Mouse (Mus musculus) ES-E14 (cell line): ENCODE results near the gene Ldlrap1. TPM values are rescaled to one million over a fixed set of nuclear protein-coding genes. Genes with fewer than 3 reads are reported as not detected.
A peak's percentile ranks its signal among the peaks of the same experiment; 100 is the strongest.

Source experiments
- DNase-seq: peaks from one replicate; pipeline ENCODE4 v3.0.0-alpha.2; 2013; ENCODE audit warnings: low read depth, low spot score
- H3K27ac ChIP-seq: 2 replicates; pipeline ENCODE4 v1.5.1; 2012; ENCODE audit warnings: low read depth, mild to moderate bottlenecking, low read length, moderate library complexity, mixed read lengths; ENCODE audit not compliant: poor library complexity, insufficient read depth, severe bottlenecking
- H3K36me3 ChIP-seq: 2 replicates; pipeline ENCODE4 v1.6.1; 2012; ENCODE audit warnings: mild to moderate bottlenecking, low read length, moderate library complexity, mixed read lengths; ENCODE audit not compliant: control insufficient read depth, poor library complexity, insufficient read depth, severe bottlenecking
- H3K4me1 ChIP-seq, 2 experiments: fragments of 150-350 bp in 1 of 2; sonication (generic) in 1 of 2; 2 replicates each; pipeline ENCODE4 v1.6.1; 2012; ENCODE audit warnings: low read length in 2 of 2, mild to moderate bottlenecking in 1 of 2, mixed read lengths in 1 of 2; ENCODE audit not compliant: control insufficient read depth in 2 of 2, insufficient read depth in 2 of 2, poor library complexity in 1 of 2
- H3K4me3 ChIP-seq, 2 experiments: fragments of 150-350 bp in 1 of 2; sonication (generic) in 1 of 2; 2 replicates each; pipeline ENCODE4 v1.5.1; 2012; ENCODE audit warnings: low read length in 2 of 2, low read depth in 1 of 2, mild to moderate bottlenecking in 1 of 2, mixed read lengths in 1 of 2; ENCODE audit not compliant: insufficient read depth in 1 of 2, poor library complexity in 1 of 2, severe bottlenecking in 1 of 2
- H3K9ac ChIP-seq: 2 replicates; pipeline ENCODE4 v1.6.1; 2012; ENCODE audit warnings: low read depth, mild to moderate bottlenecking, low read length, mixed read lengths; ENCODE audit not compliant: poor library complexity, insufficient read depth, severe bottlenecking
- H3K9me3 ChIP-seq: fragments of 150-350 bp; sonication (generic); 2 replicates; pipeline ENCODE4 v1.6.1; 2012; ENCODE audit warnings: low read depth, mild to moderate bottlenecking, low read length; ENCODE audit not compliant: control insufficient read depth, insufficient read depth
- CHD2 ChIP-seq: IDR thresholded peaks from 2 replicates; pipeline ENCODE4 v1.6.1; 2014; ENCODE audit warnings: mild to moderate bottlenecking, low read depth, low read length, inconsistent platforms
- HCFC1 ChIP-seq: IDR thresholded peaks from 2 replicates; pipeline ENCODE4 v1.6.1; 2012; ENCODE audit warnings: low read length, inconsistent platforms, borderline replicate concordance; ENCODE audit not compliant: insufficient read depth
- MAFK ChIP-seq: IDR thresholded peaks from 2 replicates; pipeline ENCODE4 v1.6.1; 2014; ENCODE audit warnings: mild to moderate bottlenecking, low read depth, low read length, inconsistent platforms; ENCODE audit not compliant: insufficient read depth
- ZC3H11A ChIP-seq: IDR thresholded peaks from 2 replicates; pipeline ENCODE4 v1.6.1; 2012; ENCODE audit warnings: low read depth, mild to moderate bottlenecking, inconsistent platforms, low read length, borderline replicate concordance
- ZNF384 ChIP-seq: IDR thresholded peaks from 2 replicates; pipeline ENCODE4 v1.6.1; 2012; ENCODE audit warnings: low read depth, low read length, inconsistent platforms
- in situ Hi-C, 2 experiments: fragments of 600-800 bp; cut with MboI; formaldehyde crosslinking; loops; one replicate each; pipeline ENCODE4 v1.15.1; 2025; ENCODE audit warnings: low sequenced_read_pairs in 2 of 2, inconsistent platforms in 1 of 2; ENCODE audit not compliant: unreplicated experiment in 2 of 2
- total RNA-seq: library from RNA; depleted of rRNA; stranded (reverse); fragments of 300-350 nt; gene quantifications from 2 replicates; pipeline ENCODE4 v1.2.3, GENCODE M21; 2012

The Ldlrap1 gene
- total RNA-seq, 1 experiment = 15.0 TPM

DNA sequence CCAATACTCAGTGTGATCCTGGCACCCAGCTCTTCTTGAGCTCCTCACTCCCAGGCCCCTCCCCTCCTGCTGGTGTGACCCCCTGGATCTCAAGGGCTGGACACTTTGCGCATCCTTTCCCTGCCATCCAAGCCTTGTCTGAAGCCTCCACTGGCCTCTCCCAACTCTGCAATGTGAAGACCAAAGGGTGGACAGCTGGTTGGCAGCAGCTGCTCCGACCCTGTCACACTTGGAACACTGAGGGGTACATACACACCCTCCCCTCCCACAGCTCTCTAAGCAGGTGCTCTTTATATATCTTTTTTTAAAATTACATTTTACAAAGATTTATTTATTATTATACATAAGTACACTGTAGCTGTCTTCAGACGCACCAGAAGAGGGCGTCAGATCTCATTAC lies 27.6 kb downstream of the Ldlrap1 start:
- Histone ChIP-seq H3K9me3 (no peaks in the 10 kb centered on the region), H3K4me3 (no peak overlapping the region), H3K27ac (no peak overlapping the region), H3K36me3 (no peaks in the 10 kb centered on the region; the same call in 1 of the 2 replicates), H3K4me1 (peaks cover 1 to 21% of the 10 kb centered on the region in 2 experiments; a peak in 2 of 4 replicates), H3K9ac (no peak overlapping the region)
- DNase-seq = no peak
- TF ChIP-seq ZC3H11A (no peak), HCFC1 (no peak)
- in situ Hi-C loops = no loop called here

- DNase-seq = no peak
- Histone ChIP-seq H3K4me1 (peaks cover 1 to 26% of the 10 kb centered on the region in 2 experiments; a peak in 2 of 4 replicates), H3K9ac (no peak overlapping the region), H3K27ac (no peak overlapping the region), H3K4me3 (no peak overlapping the region), H3K9me3 (no peaks in the 10 kb centered on the region), H3K36me3 (no peaks in the 10 kb centered on the region)
- in situ Hi-C loops = no loop called here
- TF ChIP-seq MAFK (no peak), CHD2 (no peak)
Observed at GRCm38 (mm10) chr4:134739530-134739929, 28.3 kb downstream of the Ldlrap1 start.

DNA sequence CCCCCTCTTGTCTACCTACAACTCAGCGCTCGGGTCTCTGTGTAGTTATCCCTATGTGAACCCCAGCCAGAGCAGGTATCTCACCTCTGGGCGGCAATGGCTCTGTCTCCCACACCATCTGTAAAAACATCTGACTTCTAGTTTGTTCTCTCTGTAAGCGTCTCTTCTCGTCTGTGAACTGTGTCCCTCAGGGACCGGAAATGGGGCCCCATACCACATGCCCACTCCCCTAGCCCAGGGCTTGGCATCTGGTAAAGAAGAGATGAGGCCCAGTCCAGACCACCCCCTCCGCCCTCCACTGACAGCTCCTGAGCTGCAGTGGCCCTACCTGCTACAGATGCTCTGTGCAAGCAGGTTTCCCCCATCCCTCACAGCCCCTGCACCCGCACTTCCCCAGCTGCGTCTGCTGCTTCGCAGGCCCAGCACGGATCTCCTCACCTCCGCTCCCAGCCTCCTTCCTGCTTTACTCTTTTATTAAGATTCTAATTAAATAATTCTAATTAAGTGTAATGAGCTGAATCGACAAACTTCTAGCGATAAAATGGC lies 30.4 kb downstream of the Ldlrap1 start:
- Histone ChIP-seq H3K36me3 (no peaks in the 10 kb centered on the region), H3K9ac (no peak overlapping the region), H3K4me3 (no peak overlapping the region), H3K4me1 (peaks cover 4 to 30% of the 10 kb centered on the region in 2 experiments; a peak in 3 of 4 replicates), H3K27ac (no peak overlapping the region), H3K9me3 (no peaks in the 10 kb centered on the region)
- in situ Hi-C loops = no loop called here
- no peak for DNase-seq
- TF ChIP-seq CHD2 (no peak), HCFC1 (no peak), ZNF384 (no peak), MAFK (no peak), ZC3H11A (no peak)

GRCm38 (mm10) chr4:134736147-134736546 lies 31.7 kb downstream of the Ldlrap1 start:
- no peak for DNase-seq
- Histone ChIP-seq H3K27ac (no peak overlapping the region), H3K4me1 (peaks cover 4 to 36% of the 10 kb centered on the region in 2 experiments; a peak in 3 of 4 replicates), H3K9ac (no peak overlapping the region), H3K4me3 (no peak overlapping the region), H3K36me3 (no peaks in the 10 kb centered on the region), H3K9me3 (no peaks in the 10 kb centered on the region)
- in situ Hi-C loops = no loop called here
- no peak for TF ChIP-seq MAFK
- no peak for TF ChIP-seq ZNF384
- no peak for TF ChIP-seq CHD2
- no peak for TF ChIP-seq ZC3H11A
- TF ChIP-seq HCFC1 = no peak

DNA sequence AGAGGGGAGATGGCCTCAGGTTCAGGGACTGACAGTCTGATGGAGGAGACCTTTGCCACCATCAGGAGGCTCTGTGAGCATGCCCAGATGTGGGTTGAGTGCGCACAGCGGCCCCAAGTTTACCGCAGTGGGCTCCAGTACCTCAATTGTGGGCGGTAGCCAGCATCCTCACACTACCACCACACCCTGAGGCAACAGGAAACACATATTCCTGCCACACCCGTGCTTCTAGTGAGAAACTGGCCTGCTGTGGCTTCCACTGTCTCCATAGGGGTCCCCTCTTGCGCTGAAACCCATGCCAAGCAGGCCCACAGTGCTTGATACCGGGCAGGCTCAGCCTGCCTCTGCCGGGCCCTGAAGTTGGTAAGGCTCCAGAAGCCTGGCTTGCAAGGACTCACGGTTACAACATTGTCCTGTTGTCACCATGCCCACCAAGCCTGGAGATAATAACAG lies 33.2 kb downstream of the Ldlrap1 start:
- Histone ChIP-seq H3K27ac (peak overlapping the region; percentile 76), H3K9ac (peak overlapping the region; percentile 13), H3K9me3 (no peaks in the 10 kb centered on the region), H3K36me3 (no peaks in the 10 kb centered on the region), H3K4me3 (peak overlapping the region; percentile 3 to 10; a peak in 2 of 4 replicates), H3K4me1 (peaks cover 8 to 40% of the 10 kb centered on the region in 2 experiments)
- TF ChIP-seq ZC3H11A = no peak
- no peak for TF ChIP-seq CHD2
- TF ChIP-seq ZNF384 = no peak
- no peak for TF ChIP-seq MAFK
- 0 out of 2 replicates have a peak, but pooled peaks have one; percentile 13 for TF ChIP-seq HCFC1
- in situ Hi-C loops = no loop called here
- no peak for DNase-seq
